In the genomic region with DNA sequence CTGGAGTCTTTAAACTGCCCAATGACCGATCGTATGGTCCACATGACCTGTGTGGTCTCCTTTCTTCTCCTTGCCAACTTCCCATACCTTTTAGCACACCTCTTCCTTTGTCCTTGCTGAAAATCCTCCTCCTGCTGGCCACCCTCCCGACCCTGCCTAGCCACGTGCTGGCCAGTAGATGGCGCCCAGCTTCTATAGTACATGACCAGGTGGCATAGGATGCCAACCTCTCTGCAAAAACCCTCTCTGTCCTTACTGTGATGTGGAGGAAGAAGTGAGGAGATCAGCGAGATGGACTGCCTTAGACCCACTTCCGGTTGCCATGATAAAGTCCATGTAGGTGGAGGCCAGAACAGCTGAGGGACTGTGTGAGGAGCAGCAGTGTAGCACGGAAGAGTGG, we compare ENCODE assay signal across 7 mouse cellular contexts. TPM values are rescaled to one million over a fixed set of nuclear protein-coding genes. Genes with fewer than 3 reads are reported as not detected.
DNase-seq lines count a peak whose midpoint lies in the region; ATAC-seq lines count a peak whose summit lies in the region.

No protein-coding gene starts in this region.

- DNase-seq in spleen, postnatal 36 days (ENCODE audit: low spot score in 2 of 2) = peak; percentile 18 to 19
- no peak for DNase-seq in spleen, adult 12 weeks (ENCODE audit: low spot score)
- peak; percentile 68 for DNase-seq in adrenal gland, adult 18-20 months (ENCODE audit: low spot score in 2 of 2)
- DNase-seq in embryo, embryonic 10 days (ENCODE audit: low spot score) = peak; percentile 51
- DNase-seq in layer of hippocampus, postnatal 10 days (ENCODE audit: low spot score in 2 of 2) = peak; percentile 60 to 77

- ATAC-seq in hematopoietic stem cell, adult 5-6 weeks (replicated peaks in 1 of 2; ENCODE audit: insufficient read depth in 1 of 2, low FRiP score in 2 of 2, low TSS enrichment in 1 of 2, low read depth in 1 of 2, poor library complexity in 2 of 2, severe bottlenecking in 2 of 2) = peak; percentile 29 to 78; a peak in 2 of 4 replicates
- peak; percentile 31; the same call in 1 of the 2 replicates for ATAC-seq in neutrophil, adult 5-6 weeks (ENCODE audit: extremely low read depth, insufficient number of reproducible peaks, low FRiP score, poor library complexity, severe bottlenecking)

RNA-seq across cellular contexts. Expression of a gene that starts 40.7 kb away (rescaled TPM):
- under 1 TPM in 1 of 2 experiments, not detected in 1; 0.26 TPM for total RNA-seq in adrenal gland, adult 18-20 months (2021)
- not detected in 2 replicates for total RNA-seq in hematopoietic stem cell, adult 5-6 weeks (2017)
- not detected for total RNA-seq in layer of hippocampus, postnatal 10 days (2021)
- total RNA-seq in neutrophil, adult 5-6 weeks (2017) = not detected in 2 replicates

RNA-seq across cellular contexts. Expression of a gene that starts 55.5 kb away (rescaled TPM):
- not detected for total RNA-seq in adrenal gland, adult 18-20 months (2021)
- total RNA-seq in hematopoietic stem cell, adult 5-6 weeks (2017) = not detected in 2 replicates
- total RNA-seq in layer of hippocampus, postnatal 10 days (2021) = not detected
- total RNA-seq in neutrophil, adult 5-6 weeks (2017) = not detected in 2 replicates
